Mouse (Mus musculus) ES-Bruce4 (cell line): ENCODE measurements around the gene Ctc1.
A peak's percentile ranks its signal among the peaks of the same experiment; 100 is the strongest.

ENCODE experiments used
- CTCF ChIP-seq: IDR thresholded peaks from one replicate; pipeline ENCODE4 v1.8.1; 2011; ENCODE audit warnings: low read depth, low read length
- EP300 ChIP-seq: IDR thresholded peaks from 2 replicates; pipeline ENCODE4 v1.6.1; 2011; ENCODE audit warnings: low read depth, low read length; ENCODE audit not compliant: insufficient read depth
- POLR2A ChIP-seq: IDR thresholded peaks from one replicate; pipeline ENCODE4 v1.8.1; 2011; ENCODE audit warnings: low read length; ENCODE audit not compliant: insufficient read depth

- no peak for TF ChIP-seq POLR2A
- TF ChIP-seq CTCF = no peak
- 0 out of 2 replicates have a peak, but pooled peaks have one; percentile 37 for TF ChIP-seq EP300
Observed at GRCm38 (mm10) chr11:69036486-69037230, 20.9 kb downstream of the Ctc1 start.
